Mouse (Mus musculus): ENCODE results near the gene Coq8b.

Gene Coq8b

DNA sequence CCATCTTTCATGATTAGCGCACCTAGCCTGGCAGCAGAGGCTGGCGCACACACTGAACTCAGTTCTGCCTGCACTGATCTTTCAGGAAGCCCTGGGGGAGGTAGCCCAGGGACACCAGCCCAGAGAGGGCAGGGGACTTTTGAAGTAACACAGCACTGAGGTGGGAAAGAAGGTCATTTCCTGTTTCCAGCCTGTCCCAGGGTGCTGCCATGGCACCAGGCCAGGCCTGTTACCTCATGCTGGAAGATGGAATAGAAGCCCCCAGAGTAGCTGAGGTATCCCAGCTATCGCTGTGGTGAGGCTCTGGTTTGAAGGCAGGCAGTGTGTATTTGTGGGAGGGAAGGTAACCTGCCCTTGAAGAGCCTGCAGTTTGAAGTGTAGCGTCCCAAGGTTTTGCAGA lies 42.1 kb downstream of the Coq8b start:
- no peak for DNase-seq

- DNase-seq: no peak
Observed at GRCm38 (mm10) chr7:27276021-27276420, 43.2 kb downstream of the Coq8b start.

DNA sequence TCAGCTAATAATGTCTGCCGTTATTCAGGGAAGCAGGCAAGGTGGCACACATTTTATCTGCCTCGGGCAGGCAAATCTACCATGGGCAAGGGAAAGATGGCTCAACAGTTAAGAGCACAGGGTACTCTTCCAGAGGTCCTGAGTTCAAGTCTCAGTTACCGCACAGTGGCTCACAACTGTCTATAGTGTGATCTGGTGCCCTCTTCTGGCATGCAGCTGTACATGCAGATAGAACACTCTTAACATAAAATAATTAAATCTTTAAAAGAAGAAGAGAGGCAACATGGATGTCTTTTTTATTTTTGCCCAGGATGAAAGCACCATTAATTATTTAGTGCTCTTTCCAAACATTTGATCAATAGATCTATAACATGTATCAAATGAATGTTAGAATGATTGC lies 44.4 kb downstream of the Coq8b start:
- DNase-seq: no peak

DNA sequence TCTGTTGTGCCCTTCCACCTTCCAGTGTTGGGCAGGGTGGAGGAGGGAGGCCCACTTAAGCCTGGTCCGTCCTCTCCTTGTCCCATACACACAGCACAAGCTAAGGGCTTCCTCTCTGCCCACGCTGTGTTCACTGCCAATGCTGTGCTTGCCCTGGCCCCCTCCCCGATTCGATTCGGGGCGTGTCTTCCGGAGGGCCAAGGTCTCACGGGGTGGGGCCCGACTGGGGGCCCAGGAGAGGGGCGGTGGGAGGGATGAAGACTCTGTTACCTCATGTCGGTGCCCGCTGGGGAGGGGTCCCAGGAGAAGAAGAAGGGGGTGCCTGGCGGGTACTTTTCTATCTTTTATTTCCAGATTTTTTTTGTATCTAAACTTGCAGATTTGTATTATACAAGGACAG lies 48.9 kb downstream of the Coq8b start:
- no peak for DNase-seq

- no peak for DNase-seq
Observed at GRCm38 (mm10) chr7:27282225-27282624, 49.4 kb downstream of the Coq8b start.

DNA sequence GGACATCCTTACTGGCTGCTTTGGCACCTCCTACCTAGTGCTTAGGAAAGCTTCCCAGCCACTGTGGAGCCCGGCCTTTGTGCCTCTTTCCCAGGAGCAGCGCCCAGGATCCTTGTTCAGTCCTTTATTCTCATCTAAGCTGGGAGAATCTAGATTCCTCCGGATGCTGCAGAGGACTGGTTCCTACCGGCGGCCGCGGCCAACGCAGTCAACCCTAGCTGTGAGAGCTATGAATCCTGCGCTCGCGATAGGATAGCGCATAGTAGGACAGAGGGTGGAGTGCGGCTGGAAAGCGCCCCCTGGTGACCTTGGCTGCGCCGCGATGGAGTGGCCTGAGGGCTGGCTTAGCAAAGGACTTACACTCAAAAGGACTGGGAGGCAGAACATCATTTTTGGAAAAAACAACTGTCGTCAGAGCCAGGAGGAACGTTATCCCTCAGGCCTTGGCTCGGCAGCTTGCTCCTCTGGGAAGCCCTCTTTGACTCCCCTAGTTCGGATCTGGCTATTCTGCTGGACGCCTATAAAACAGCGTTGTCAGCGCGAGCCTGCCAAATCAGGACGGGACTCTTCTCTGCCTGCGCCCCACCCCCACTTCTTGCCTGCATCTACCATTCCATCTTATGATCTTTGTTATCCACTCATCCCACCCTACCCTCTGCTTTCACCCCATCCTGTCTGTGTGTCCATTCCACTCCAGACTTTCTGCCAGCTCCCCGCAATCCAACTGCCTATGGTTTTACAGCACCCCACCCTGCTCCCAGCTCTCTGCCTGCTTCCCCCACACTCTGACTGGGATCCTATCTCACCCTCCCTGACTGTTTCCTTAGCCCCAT lies 52.3 kb downstream of the Coq8b start:
- no peak for DNase-seq

DNA sequence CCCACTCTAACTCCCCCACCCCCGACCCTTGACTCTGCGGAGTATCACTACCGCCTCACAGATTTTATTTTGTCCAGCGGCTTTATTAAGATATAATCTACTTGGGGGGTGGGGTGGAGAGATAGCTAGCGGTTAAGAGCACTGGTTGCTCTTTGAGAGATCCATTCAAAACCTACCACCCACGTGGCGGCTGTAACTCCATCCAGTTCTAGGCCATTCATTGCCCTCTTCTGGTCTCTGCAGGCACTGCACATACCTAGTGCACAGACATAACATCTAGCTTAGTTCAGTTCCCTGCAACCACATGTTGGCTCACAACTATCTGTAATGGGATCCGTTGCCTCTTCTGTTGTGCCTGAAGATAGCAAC lies 52.9 kb downstream of the Coq8b start:
- no peak for DNase-seq

- no peak for DNase-seq
Observed at GRCm38 (mm10) chr7:27288732-27289131, 55.9 kb downstream of the Coq8b start.

DNA sequence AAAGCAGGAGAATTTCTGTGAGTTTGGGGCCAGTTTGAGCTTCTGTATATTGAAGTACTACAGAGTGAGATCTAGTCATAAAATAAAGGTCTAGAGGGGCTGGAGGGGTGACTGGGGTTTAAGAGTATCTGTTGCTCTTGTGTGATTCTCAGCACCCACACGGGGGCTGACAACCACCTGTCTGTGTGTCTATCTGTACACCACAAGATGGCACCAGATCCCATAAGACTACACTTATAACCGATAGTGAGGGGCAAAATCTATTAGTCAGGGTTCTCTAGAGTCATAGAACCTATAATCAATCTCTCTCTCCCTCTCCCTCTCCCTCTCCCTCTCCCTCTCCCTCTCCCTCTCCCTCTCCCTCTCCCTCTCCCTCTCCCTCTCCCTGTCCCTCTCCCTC lies 57.7 kb downstream of the Coq8b start:
- no peak for DNase-seq

DNA sequence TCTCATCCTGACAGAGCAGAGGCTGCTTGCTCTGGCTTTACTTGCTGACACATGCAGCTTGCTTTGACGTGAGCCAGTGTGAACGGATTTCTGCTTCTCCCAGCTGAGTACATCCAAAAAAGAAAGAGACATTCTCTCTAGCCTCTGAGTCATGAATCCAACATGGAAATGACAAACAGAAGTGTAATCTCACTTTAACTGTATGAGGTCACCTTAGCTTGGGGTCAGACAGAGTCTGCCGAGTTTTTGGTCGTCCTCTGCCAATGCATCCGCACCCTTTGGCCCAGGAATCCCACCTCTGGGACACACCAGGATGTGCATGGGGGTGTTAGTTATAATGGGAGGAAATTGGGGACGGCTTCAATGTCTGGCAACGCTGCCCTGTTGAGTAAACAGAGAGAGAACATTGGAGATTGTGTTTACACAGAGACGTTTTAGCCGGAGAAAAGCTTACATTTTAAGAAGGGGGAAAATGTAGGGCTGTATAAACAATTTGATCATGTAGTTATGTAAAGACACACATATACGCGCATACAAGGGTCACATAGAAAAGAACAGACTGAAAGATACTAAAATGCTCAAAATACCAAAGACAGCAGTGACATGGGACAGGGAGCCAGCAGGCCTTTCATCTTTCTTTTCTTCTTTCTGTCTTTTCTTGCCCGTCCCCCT lies 59.1 kb downstream of the Coq8b start:
- DNase-seq: no peak

DNA sequence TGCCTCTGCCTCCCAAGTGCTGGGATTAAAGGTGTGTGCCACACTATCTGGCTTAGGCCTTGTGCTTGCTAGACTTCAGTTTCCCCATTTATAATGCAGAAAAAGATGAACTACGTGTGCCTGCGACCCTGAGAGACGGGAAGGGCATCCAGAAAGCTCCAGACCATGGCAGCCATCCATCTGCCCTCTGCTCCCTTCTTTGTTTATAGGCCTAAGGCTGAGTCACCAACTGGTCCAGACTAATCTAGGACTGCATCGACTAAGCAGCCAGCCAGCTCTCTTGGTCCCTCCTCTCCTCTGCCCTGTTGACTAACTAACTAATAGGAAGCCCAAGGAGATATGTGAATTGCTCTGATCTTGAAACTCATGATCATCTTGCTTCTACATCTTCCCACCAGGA lies 63.1 kb downstream of the Coq8b start:
- no peak for DNase-seq

- DNase-seq: no peak
Observed at GRCm38 (mm10) chr7:27296518-27296917, 63.7 kb downstream of the Coq8b start.

DNA sequence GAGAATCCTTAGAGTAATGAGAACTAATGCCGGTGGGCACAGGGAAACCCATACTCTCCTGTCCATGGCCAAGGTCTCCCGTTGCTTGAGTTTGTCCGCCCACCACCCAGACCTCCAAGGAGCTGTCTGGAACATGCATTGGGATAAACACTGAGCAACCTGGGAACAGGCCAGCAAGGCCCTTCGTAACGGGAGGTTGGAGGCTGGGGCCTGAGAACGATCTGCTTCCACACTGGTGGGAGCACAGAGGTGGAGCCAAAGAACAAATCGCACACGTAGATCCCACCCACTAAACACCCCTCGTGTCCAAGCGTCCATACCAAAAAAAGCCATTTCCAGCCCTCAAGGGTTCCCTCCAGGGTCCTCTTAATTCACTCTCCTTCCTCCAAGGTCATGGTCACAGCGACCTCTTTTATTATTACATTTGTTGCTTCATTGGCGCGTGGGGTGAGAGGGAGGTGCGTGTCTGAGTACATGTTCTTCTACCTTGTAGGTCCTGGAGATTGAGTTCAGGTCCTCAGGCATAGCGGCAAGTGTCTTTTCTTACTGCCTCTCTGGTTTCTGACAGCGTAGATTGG lies 65.3 kb downstream of the Coq8b start:
- no peak for DNase-seq

DNA sequence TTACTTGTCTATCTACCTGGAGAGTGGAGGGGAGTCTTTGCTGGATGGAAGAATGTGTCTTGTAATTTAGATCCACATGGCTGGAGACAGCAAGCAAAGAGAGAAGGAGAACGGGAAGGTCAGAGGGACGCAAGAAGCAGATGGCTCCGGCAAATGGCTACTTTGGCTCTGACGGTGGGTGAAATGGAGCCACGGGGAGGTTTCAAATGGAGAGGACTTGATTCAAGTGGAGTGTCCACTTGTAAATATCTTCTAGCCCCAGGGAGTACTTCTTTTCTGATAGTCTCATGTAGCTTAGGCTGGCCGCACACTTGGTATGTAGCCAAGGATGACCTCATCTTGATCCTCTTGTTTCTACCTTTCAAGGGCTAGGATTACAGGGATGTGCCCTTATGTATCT lies 66.0 kb downstream of the Coq8b start:
- peak; percentile 59 for DNase-seq

GRCm38 (mm10) chr7:27300351-27300750 lies 67.5 kb downstream of the Coq8b start:
- no peak for DNase-seq

- DNase-seq: no peak
Observed at GRCm38 (mm10) chr7:27300801-27301200, 68.0 kb downstream of the Coq8b start.

- peak; percentile 63 for DNase-seq
Observed at GRCm38 (mm10) chr7:27302172-27302571, 69.3 kb downstream of the Coq8b start.

- no peak for DNase-seq
Observed at GRCm38 (mm10) chr7:27305091-27305730, 72.4 kb downstream of the Coq8b start.

- no peak for DNase-seq
Observed at GRCm38 (mm10) chr7:27306161-27307160, 73.6 kb downstream of the Coq8b start.

DNA sequence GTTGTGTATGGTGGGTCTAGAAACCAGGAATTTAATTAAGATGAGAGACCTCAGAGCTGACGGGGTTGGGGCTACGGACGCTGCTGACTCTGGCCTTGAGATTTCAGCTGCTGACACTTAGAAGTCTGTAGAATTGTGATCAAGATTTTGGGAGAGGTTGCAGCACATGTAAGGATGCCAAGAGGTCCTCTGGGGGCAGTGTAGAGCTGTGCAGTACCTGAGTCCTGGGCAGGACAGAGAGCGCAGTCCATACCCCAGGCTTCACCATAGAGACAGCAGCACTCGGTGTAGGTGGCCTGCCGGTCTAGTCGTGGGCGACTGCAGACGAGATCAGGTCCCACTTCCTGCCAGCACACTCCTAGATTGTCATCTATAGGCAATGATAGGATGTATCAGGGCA lies 74.7 kb downstream of the Coq8b start:
- DNase-seq: no peak

Measured in cerebellum, adult 9-11 months (tissue).